Mouse (Mus musculus): ENCODE measurements around the gene Whamm. TPM values are rescaled to one million over a fixed set of nuclear protein-coding genes. Genes with fewer than 3 reads are reported as not detected.

Whamm gene
- polyA plus RNA-seq, 1 experiment from 2014 or later = 8.2 TPM

- Histone ChIP-seq H3K4me2 (replicated peaks; ENCODE audit: low read depth, low read length) (no peak overlapping the region), H3K36me3 (ENCODE audit: control insufficient read depth, insufficient read depth, low read length) (no peaks in the 10 kb centered on the region), H3K4me3 (ENCODE audit: low read length) (no peak overlapping the region), H3K27me3 (ENCODE audit: control insufficient read depth, insufficient read depth, low read length) (no peaks in the 10 kb centered on the region), H3K4me1 (ENCODE audit: control insufficient read depth, insufficient read depth, low read length) (no peaks in the 10 kb centered on the region), H3K27ac (ENCODE audit: low read depth, low read length) (no peak overlapping the region), H3K9ac (ENCODE audit: low read depth, low read length) (no peak overlapping the region), H3K9me3 (ENCODE audit: control insufficient read depth, low read length) (peaks cover 5% of the 10 kb centered on the region)
- WGBS = 77% methylated on average over 4 of the region's 4 CpGs
- ATAC-seq (ENCODE audit: low FRiP score, low TSS enrichment) = no peak
These were observed 51.7 kb downstream of the Whamm start for GRCm38 (mm10) chr7:81622793-81623192.

DNA sequence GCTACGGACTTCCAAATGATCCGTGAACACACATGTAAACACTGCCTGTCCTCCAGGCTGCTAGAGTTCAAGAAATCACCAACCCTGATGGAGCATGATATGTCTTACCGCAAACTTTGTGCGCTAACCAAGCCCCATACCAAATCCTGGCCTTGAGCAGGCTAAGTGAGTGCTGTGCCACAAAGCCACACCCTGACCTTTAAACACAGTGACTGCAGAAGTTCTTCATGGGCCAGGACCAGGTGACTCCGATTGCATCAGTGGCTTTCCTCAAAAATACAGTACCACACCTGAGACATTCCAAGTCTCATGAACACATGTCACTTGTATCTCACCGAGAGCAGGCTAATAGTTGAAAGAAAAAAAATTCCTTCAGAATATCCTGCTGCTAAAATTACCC lies 52.7 kb downstream of the Whamm start:
- Histone ChIP-seq H3K4me3 (ENCODE audit: low read length) (no peak overlapping the region), H3K9ac (ENCODE audit: low read depth, low read length) (no peak overlapping the region), H3K27ac (ENCODE audit: low read depth, low read length) (no peak overlapping the region), H3K4me2 (replicated peaks; ENCODE audit: low read depth, low read length) (no peak overlapping the region), H3K9me3 (ENCODE audit: control insufficient read depth, low read length) (peaks cover 5% of the 10 kb centered on the region), H3K27me3 (ENCODE audit: control insufficient read depth, insufficient read depth, low read length) (no peaks in the 10 kb centered on the region), H3K4me1 (ENCODE audit: control insufficient read depth, insufficient read depth, low read length) (no peaks in the 10 kb centered on the region), H3K36me3 (ENCODE audit: control insufficient read depth, insufficient read depth, low read length) (no peaks in the 10 kb centered on the region)
- WGBS = 87% methylated on average over 6 of the region's 6 CpGs
- no peak for ATAC-seq (ENCODE audit: low FRiP score, low TSS enrichment)

DNA sequence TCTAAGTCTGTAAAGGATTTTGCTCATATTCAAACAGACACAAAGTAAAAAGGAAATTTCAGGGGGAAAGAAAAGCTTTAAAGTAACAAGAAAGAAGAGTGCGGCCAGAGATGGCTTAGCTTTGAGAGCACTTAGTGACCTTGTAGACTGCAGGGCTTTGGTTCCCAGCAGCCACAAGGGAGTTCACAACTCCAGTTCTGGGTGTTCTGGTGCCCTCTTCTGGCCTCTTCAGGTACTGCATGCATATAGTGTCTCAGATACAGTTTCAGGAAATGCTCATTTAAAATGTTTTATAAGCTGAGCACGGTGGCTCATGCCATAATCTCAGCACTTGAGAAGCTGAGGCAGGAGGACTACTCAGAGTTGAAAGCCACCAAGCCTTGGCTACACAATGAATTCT lies 55.4 kb downstream of the Whamm start:
- Histone ChIP-seq H3K4me1 (ENCODE audit: control insufficient read depth, insufficient read depth, low read length) (no peaks in the 10 kb centered on the region), H3K36me3 (ENCODE audit: control insufficient read depth, insufficient read depth, low read length) (no peaks in the 10 kb centered on the region), H3K9me3 (ENCODE audit: control insufficient read depth, low read length) (peaks cover 5% of the 10 kb centered on the region), H3K27me3 (ENCODE audit: control insufficient read depth, insufficient read depth, low read length) (no peaks in the 10 kb centered on the region), H3K27ac (ENCODE audit: low read depth, low read length) (no peak overlapping the region), H3K4me2 (replicated peaks; ENCODE audit: low read depth, low read length) (no peak overlapping the region), H3K4me3 (ENCODE audit: low read length) (no peak overlapping the region), H3K9ac (ENCODE audit: low read depth, low read length) (no peak overlapping the region)
- 85% methylated on average over 2 of the region's 2 CpGs for WGBS
- no peak for ATAC-seq (ENCODE audit: low FRiP score, low TSS enrichment)

DNA sequence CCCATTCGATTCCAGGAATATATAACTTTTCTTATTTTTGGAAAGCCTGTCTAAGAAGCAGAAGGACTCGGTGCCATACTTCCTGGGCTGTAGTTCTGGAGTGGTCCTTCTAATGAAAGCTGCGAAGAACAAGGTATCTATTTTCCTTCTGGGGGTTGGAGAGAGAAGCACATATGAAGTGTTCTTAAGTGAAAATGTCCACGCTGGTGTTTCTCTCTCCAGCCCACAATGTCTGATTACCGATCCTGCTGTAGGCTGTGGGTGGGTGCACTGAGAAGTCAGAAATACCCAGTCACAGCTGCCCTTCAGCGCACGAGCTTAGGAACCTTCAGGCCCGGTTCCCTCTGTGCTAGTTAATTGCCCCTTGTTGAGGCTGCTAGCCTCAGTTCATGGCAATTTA lies 60.2 kb downstream of the Whamm start:
- no peaks in the 10 kb centered on the region for H3K36me3 ChIP-seq (ENCODE audit: control insufficient read depth, insufficient read depth, low read length)
- no peaks in the 10 kb centered on the region for H3K27me3 ChIP-seq (ENCODE audit: control insufficient read depth, insufficient read depth, low read length)
- H3K27ac ChIP-seq (ENCODE audit: low read depth, low read length) = no peak overlapping the region
- no peak overlapping the region for H3K4me3 ChIP-seq (ENCODE audit: low read length)
- WGBS = 82% methylated on average over 8 of the region's 8 CpGs
- ATAC-seq (ENCODE audit: low FRiP score, low TSS enrichment) = no peak
- H3K9me3 ChIP-seq (ENCODE audit: control insufficient read depth, low read length) = peaks cover 3% of the 10 kb centered on the region
- H3K9ac ChIP-seq (ENCODE audit: low read depth, low read length) = no peak overlapping the region
- H3K4me1 ChIP-seq (ENCODE audit: control insufficient read depth, insufficient read depth, low read length) = no peaks in the 10 kb centered on the region
- no peak overlapping the region for H3K4me2 ChIP-seq (replicated peaks; ENCODE audit: low read depth, low read length)

DNA sequence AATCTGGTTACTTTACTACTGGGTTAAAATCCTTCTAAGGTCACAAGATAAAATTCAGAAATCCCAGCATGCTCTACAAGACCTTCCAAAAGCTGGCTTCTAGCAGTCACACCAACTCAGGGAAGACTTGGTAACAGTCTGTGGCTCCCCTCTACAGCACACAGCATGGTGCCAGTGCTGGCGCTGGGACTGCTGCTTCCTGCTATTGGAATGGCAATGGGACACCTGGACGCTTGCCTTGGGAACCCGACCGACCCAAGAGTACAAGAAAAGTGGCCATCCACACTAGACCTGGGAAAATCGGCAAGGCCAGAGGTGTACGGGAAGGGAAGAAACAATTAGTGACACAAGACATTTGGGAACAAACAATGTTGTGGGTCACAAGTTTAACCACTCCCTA lies 61.5 kb downstream of the Whamm start:
- Histone ChIP-seq H3K4me1 (ENCODE audit: control insufficient read depth, insufficient read depth, low read length) (no peaks in the 10 kb centered on the region), H3K27ac (ENCODE audit: low read depth, low read length) (no peak overlapping the region), H3K9ac (ENCODE audit: low read depth, low read length) (no peak overlapping the region), H3K4me2 (replicated peaks; ENCODE audit: low read depth, low read length) (no peak overlapping the region), H3K36me3 (ENCODE audit: control insufficient read depth, insufficient read depth, low read length) (no peaks in the 10 kb centered on the region), H3K4me3 (ENCODE audit: low read length) (no peak overlapping the region), H3K27me3 (ENCODE audit: control insufficient read depth, insufficient read depth, low read length) (no peaks in the 10 kb centered on the region), H3K9me3 (ENCODE audit: control insufficient read depth, low read length) (no peaks in the 10 kb centered on the region)
- no peak for ATAC-seq (ENCODE audit: low FRiP score, low TSS enrichment)
- 83% methylated on average over 6 of the region's 6 CpGs for WGBS

GRCm38 (mm10) chr7:81641101-81641500 lies 70.0 kb downstream of the Whamm start:
- Histone ChIP-seq H3K4me1 (ENCODE audit: control insufficient read depth, insufficient read depth, low read length) (no peaks in the 10 kb centered on the region), H3K27me3 (ENCODE audit: control insufficient read depth, insufficient read depth, low read length) (no peaks in the 10 kb centered on the region)
- 76% methylated on average over 6 of the region's 6 CpGs for WGBS

GRCm38 (mm10) chr7:81644551-81645235 lies 73.6 kb downstream of the Whamm start:
- no peaks in the 10 kb centered on the region for H3K36me3 ChIP-seq (ENCODE audit: control insufficient read depth, insufficient read depth, low read length)

More at GRCm38 (mm10) chr7:81641101-81641500, 70.0 kb downstream of the Whamm start:
- H3K4me2 ChIP-seq (replicated peaks; ENCODE audit: low read depth, low read length) = no peak overlapping the region
- no peaks in the 10 kb centered on the region for H3K36me3 ChIP-seq (ENCODE audit: control insufficient read depth, insufficient read depth, low read length)
- no peak overlapping the region for H3K9ac ChIP-seq (ENCODE audit: low read depth, low read length)
- no peak overlapping the region for H3K4me3 ChIP-seq (ENCODE audit: low read length)
- H3K9me3 ChIP-seq (ENCODE audit: control insufficient read depth, low read length) = no peaks in the 10 kb centered on the region
- H3K27ac ChIP-seq (ENCODE audit: low read depth, low read length) = no peak overlapping the region
- no peak for ATAC-seq (ENCODE audit: low FRiP score, low TSS enrichment)

More at GRCm38 (mm10) chr7:81644551-81645235, 73.6 kb downstream of the Whamm start:
- WGBS = 61% methylated on average over 7 of the region's 7 CpGs
- no peak overlapping the region for H3K4me2 ChIP-seq (replicated peaks; ENCODE audit: low read depth, low read length)
- no peaks in the 10 kb centered on the region for H3K27me3 ChIP-seq (ENCODE audit: control insufficient read depth, insufficient read depth, low read length)
- H3K4me3 ChIP-seq (ENCODE audit: low read length) = no peak overlapping the region
- no peaks in the 10 kb centered on the region for H3K4me1 ChIP-seq (ENCODE audit: control insufficient read depth, insufficient read depth, low read length)
- no peak for ATAC-seq (ENCODE audit: low FRiP score, low TSS enrichment)
- no peak overlapping the region for H3K9ac ChIP-seq (ENCODE audit: low read depth, low read length)
- no peaks in the 10 kb centered on the region for H3K9me3 ChIP-seq (ENCODE audit: control insufficient read depth, low read length)
- H3K27ac ChIP-seq (ENCODE audit: low read depth, low read length) = no peak overlapping the region

MicroRNAs encoded within 50 kb of the gene (microRNA counts, 519-probe panel; counts per million panel counts)
- microRNA mmu-miR-1839-3p (not detected), microRNA mmu-miR-1839-5p (3,145 counts per million, percentile 11 among the panel's probes with 10 or more counts)

Other genes starting within 250 kb of the Whamm start
- 1,503 and 2,103 TPM in 2 replicates for gene Rps17, start 226.0 kb upstream of the Whamm start, polyA plus RNA-seq (2014; fragmentation: Nextera tagmentation; extraction: Ambion mirVana)
- gene Cpeb1, start 115.8 kb upstream of the Whamm start, polyA plus RNA-seq (2014; fragmentation: Nextera tagmentation; extraction: Ambion mirVana) = 0.64 and 1.6 TPM in 2 replicates
- 0.67 and 0.92 TPM in 2 replicates for gene Ap3b2, start 77.3 kb upstream of the Whamm start, polyA plus RNA-seq (2014; fragmentation: Nextera tagmentation; extraction: Ambion mirVana)
- not detected in 2 replicates for gene BC048679, start 73.0 kb upstream of the Whamm start, polyA plus RNA-seq (2014; fragmentation: Nextera tagmentation; extraction: Ambion mirVana)
- 0.10 TPM in 1 of 2 replicates, not detected in the other for gene Fsd2, start 4.3 kb upstream of the Whamm start, polyA plus RNA-seq (2014; fragmentation: Nextera tagmentation; extraction: Ambion mirVana)
- 13.8 and 14.5 TPM in 2 replicates for gene Homer2, start 136.3 kb downstream of the Whamm start, polyA plus RNA-seq (2014; fragmentation: Nextera tagmentation; extraction: Ambion mirVana)
- 125 and 140 TPM in 2 replicates for gene Ramac, start 191.7 kb downstream of the Whamm start, polyA plus RNA-seq (2014; fragmentation: Nextera tagmentation; extraction: Ambion mirVana)
- 51.1 and 61.1 TPM in 2 replicates for gene 3110040N11Rik, start 218.2 kb downstream of the Whamm start, polyA plus RNA-seq (2014; fragmentation: Nextera tagmentation; extraction: Ambion mirVana)

All from kidney, embryonic 14.5 days (tissue).